Mouse (Mus musculus) fibroblast of lung, adult 2 months (primary cell): ENCODE data around the gene Cers4.
A peak's percentile ranks its signal among the peaks of the same experiment; 100 is the strongest.

Source experiments
- DNase-seq: peaks from one replicate; pipeline ENCODE4 v3.0.0-alpha.2; 2011; ENCODE audit warnings: low read depth

The Cers4 gene

DNA sequence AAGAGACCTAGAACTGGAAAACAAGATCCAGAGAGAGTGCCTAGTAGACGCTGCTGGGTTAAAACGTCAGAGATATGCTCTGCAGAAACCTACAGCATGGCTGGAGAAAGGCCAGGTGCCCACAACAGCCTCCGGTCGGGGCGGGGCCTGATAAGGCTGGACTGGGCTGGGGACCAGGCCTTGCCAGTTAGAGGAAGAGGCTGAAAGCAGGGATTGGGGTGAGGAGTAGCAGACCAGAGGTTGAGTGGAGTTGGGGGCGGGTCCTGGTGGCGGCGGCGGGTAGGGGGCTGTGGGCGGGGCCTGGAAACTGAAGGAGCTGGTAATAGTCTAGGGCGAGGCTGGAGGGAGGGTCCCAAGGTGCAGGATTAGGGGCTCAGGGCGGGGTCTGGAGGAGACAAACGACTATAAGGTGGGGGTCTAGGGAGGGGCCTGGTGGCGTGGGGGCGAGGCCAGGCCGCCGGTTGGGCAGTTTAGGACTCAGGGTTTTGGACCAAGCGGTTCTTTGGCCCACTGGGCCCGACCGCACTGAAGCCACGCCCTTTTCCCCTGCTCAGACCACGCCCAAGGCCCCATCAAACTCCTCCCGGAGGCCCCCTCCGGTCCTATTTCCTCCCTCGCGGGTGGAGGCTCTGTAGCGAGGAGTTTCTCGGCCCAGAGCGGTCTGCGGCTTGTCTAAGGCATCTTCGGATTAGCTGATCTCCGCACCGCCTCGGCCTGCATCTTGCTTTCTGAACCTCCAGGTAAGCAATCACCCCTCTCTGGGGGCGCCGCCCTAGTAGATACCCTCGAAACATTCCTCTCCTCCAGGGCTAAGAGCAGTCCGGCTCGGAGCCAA lies at the start of gene Cers4:
Cers4 (plus strand) TSS at position 176 of the 835 bp plus-strand sequence.
- peak; percentile 61 for DNase-seq

DNA sequence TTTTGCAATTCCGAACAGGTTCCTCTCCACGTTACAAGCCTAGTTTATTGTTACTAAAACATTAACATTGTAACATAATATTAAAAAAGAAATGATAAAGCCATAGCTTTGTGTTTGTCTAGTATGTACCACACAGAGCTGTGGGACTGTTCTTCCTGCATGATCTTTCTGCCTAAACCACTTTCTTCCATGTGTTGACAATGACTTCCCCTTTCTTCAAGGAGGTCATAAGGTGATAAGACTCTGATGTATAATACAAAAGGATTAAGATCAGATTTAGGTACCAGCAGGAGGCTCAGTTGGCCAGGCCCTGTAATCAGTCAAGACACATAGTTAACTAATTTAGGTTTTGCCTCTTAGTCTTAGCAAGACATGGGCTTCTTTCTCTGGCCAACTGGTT lies 34.7 kb upstream of the Cers4 start:
- no peak for DNase-seq

DNA sequence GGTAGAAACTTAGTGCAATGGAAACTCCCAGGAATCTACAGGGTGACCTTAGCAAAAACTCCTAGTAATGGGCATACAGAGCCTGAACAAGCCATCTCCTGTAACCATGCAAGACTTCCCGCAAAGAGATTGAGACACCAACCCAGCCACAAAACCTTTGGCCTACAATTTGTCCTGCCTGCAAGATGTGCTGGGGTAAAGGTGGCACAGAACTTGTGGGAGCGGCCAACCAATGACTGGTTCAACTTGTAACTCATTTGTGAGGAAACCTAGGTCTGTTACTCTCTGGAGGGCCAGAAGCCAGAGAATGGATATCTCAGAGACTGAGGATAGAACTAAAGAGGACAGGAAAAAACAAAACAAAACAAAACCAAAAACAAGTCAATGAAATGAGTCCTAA lies 29.8 kb upstream of the Cers4 start:
- no peak for DNase-seq

DNA sequence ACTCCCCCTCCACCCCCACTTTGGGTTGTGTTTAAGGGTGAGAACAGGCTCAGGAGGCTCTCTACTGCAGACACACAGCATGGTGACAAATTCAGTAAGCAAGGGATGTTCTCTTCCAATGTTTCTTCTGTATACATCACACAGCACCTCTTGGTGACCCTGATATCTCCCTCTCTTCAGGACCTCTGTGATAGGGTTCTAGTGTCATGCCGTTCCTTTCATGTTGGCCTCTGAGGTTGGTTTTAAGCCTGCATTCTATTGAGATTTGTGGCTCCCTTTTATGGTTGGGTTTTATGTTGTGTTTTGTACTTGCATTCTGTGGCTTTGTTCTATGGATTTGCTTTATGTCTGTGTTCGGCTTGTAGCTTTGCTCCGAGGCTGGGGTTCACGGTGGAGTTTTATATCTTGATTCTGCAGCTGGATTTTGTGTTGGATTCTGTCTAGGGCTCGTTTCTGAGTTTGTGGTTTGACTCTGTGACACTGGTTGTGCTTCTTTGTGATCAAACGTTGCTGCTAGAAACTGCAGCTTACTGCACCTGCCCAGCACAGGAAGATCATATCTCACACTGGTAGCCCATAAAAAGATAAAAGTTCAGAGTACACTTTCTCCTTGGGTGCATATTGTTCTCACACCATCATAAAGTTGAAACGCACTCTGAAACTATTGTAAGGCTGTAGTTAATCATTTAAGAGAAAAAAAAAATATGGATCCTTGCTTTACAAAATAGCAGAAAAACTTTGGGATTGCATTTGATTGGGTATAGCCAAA lies 18.2 kb upstream of the Cers4 start:
- DNase-seq = no peak

DNA sequence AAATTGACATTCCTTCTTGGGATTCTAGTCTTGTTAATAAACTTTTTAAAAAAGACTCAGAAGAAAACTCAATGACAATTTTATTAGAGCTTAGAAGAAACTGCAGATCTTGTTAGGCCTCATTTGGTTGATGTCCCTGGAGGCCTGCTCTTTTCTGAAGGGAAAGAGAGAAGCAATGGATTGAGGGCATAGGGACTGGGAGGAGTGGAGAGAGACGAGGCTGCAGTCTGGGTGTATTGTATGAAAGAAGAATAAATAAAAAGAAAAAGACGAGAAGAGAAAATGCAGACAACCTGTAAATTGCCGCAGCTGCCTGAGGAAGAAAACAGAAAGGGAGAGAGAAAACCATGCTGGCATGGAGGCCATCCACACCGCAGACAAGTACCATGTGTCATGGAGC lies 11.7 kb upstream of the Cers4 start:
- no peak for DNase-seq

DNA sequence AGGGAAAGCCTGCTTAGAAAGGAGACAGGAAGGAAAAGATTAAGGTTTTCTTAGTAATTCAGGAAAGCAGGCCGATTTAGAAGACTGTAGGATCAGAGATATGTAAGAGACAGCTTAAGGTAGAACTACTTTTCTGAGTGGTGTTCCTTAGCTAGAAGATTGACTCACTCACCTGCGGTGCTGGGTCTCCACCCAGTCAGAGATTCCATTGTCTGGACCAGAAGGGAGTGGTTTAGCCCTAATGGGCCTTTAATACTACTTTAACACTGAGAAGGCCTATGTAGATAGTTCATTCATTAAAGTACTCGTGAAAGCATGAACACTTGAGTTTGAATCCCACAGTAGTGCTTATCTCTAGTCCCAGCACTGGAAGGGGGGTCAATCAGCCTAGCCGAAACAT lies 11.2 kb upstream of the Cers4 start:
- no peak for DNase-seq

DNA sequence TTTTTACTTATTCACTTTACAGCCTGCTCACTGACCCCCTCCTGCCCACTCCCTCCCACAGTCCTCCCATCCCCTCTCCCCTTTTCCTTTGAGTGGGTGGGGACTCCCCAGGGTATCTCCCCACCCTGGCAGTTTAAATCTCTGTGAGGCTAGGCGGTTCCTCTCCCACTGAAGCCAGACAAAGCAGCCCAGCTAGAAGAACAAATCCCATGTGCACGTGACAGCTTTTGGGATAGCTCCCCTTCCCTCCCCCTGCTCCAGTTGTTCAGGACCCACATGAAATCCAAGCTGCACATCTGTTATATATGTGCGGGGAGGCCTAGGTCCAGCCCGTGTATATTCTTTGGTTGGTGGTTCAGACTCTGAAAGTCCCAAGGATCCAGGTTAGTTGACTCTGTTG lies 10.3 kb upstream of the Cers4 start:
- no peak for DNase-seq

DNA sequence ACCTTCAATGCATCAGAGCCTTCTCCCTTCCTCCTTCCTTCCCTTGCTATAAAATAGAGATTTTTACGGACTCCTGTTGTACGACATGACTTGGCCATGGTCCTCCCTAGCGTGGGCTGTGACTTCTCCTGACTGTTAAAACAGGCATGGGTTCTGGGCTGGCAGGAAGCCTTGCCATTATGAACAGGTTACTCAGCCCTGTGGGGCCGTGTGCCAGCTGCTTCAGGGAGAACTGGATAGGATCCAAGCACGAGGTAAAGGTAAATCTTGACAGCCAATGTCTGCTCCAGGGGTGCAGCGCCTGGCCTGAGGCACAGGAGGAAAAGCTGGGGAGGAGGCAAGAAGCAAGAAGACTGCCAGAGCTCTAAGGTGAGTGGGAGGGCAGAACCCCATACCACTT lies 9.5 kb upstream of the Cers4 start:
- DNase-seq = no peak

DNA sequence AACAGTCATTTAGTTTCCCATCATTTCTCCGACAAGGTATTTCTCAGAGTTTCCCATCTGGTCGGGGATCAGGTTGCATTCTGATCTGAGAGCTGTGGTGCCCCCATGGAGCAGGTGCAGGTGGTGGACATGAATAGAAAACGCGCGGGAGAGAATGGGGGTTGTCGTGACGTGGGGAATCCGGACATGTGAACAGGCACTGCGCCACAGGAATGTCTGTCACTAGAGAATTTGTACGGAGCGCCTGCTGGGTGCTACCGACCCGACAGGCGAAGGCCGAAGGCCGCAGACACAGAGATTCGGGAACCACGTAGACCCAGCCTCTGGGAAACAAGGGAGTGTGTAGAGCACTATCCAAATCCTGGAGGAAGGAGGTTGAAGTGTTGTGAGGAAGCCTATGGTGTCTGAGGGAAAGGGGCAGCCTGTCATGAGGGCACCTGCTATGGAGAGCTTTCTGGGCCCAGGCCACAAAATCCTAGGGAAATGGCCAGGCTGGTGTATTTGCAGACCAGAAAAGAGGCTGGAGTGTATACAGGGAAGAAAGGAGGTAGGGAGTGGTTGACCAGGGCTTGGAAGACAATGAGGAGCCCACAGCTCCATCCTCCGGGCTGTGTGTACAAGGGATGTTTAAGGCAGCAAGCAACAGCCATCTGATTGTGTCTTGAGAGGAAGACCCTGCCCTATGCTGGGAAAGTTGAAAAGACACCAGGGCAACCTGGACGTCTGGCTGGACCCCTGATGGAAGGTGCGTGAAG lies 1.0 kb downstream of the Cers4 start:
- DNase-seq = no peak

DNA sequence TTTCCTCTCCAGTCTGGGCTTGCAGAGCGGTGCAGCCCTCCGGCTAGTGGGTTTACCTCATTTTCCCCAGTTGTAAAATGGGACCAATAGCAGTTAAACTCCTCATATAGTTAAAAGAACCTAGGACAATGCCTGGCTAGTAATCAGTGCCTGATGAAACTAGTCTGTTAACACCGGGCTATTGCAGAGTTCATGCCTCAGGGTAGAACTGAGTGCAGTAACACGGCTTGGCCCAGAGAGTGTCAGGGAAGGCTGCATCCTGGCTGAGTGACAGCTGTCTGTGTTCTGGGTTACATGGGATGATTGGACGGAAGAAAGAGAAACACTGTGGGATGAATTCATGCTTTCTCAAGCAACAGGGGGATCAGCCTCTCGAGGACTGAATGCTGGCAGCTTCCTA lies 3.1 kb downstream of the Cers4 start:
- DNase-seq = no peak

DNA sequence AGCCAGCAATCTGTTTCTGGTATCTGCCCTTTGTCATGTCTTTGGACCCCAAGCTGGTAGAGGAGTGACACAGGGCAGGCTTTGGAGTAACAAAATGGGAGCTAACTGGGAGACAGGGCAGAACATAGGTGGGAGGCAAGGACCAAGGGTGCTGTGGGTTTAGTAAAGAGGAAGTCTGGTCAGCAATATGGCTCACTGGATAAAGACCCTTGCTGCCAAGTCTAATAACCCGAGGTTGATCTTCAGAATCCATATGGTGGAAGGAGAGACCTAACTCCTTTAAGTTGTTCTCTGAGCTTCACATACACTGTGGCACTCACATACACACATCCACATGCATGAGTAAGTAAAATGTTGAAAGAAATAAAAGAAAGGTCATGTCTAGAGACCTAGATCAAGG lies 4.8 kb downstream of the Cers4 start:
- no peak for DNase-seq

DNA sequence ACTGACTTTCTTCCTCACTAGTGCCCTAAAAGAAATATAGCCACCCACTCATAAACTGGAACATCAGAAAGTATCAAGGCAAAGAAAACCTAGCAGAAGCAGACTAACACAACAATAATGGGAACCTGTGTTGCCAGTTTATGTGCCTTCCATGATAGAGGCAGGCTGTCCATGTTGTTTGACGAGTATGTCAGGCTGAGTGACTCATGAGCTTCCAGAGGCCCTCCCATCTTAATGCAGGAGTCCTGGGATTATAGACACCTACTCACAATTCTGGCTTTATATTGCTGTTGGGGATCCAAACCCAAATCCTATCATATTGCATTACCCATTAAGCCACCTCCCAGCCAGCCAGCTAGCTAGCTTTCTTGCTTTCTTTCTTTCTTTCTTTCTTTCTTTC lies 12.5 kb downstream of the Cers4 start:
- DNase-seq = no peak

DNA sequence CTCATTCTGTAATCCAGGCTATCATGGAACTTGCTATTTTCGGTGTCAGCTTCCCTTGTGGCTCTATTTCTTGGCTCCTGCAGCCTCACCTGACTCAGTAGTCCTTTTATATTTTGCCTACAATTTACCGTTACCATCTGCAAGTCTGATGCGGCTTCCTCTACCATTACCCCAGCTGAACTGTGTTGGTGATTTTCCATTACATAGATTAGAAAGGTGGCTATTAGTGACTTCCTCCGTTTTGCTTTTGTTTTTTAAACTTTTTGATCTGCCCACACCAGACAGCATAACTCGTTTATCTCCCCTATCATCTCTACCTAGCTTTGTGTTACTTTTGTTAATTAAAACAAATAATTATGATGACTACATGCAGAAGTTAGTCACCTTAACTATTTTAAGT lies 14.7 kb downstream of the Cers4 start:
- no peak for DNase-seq

DNA sequence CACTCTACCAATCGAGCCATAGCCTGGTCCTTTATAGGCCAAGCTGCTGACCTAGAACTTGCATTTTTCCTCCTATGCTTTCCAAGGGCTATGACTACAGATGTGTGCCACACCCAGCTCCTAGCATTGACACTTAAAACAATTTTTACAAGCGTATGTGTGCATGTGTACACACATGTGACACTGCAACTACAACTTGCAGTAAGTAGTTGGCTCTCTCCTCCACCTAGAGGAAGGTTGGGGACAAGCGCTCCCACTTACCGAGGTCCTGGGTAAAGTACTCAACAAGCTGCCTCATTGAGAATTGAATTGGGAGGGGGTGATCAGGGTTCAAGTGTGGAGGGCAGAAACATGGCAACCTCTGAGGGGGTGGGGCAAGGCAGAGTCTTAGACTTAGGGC lies 18.0 kb downstream of the Cers4 start:
- DNase-seq = no peak

DNA sequence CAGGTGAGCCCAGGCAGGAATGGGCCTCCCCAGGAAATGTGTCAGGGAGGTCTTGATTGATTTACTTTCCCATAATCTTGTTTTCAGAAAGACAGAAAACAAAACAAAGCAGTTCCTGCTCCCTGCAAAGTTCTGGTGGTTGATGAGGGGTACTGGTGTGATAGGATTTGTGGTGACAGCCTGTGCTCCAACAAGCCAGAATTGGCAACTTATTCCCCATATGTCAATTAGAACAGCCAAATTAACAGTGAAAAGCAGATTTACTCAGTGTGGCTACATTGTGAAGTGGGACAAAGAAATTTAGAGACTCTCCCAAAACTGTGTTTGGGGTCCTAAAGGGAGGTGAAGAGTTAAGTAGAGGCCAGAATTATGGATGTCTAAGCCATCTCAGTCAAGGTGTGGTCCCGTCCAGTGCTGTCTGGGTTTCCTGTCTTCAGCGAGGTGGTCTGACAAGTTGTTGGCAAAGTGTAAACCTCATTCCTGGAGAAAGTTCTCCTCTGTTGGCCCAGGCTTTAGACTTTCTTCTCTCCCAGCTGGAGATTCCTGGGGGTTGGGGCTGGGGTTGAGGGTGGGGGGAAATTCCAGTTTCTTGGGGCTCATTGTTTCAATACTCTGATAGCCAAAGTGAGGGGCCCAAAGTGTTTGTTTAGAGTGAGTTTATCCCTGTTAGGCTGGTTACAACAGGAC lies 18.7 kb downstream of the Cers4 start:
- no peak for DNase-seq

DNA sequence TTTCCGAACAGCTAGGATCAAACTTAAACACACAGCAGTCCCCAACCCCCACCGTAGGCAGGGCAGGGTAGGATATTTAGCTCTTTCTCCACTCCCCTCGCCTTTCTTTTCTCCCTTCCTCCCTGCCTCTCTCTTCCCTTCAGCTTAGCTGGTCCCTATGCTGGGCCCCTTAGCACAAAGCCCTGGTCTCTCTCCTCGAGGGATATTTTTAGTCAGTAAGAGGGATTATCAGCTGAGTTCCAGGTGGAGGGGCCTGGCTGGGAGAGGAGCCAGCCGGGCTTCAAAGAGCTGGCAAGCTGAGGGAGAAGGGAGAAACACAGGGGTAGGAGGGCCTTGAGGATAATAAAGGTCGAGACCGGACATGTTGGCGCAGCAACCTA lies 19.3 kb downstream of the Cers4 start:
- no peak for DNase-seq

DNA sequence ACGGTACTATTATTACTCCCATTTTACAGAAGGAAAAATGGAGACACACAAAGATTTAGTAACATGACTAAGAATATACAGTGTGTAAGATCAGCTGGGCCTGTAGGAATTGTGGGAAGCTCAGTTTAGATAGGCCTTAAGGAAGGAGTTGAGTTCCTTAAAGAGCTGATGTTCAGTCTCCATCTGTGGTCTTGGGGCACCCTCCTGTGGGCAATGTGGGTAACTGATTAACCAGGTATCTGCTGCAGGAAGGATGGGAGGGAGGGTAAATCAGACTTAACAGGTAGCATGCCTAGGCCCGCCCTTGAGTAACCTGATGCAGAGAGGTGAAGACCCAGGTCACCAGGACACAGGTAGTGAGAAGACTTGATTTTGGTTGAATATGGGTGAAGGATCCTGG lies 23.3 kb downstream of the Cers4 start:
- DNase-seq = no peak

DNA sequence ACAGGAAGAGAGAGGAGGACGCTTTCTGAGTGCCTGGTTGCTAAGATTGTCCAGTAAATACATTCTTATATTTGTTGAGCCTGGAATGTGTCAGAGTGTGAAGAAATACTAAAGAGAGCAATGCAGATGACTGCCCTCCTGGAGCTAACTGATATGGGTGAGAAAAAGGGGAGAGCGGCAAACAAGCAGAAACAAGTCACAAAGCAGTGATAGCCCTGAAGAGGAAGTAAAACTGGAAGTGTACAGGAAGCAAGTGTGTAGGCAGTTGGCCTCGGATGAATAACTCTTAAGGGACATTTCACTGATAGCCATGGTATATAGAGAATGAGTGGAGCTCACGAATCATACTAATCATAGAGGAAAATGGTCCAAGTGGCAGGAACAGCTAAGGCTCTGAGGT lies 28.6 kb downstream of the Cers4 start:
- no peak for DNase-seq

DNA sequence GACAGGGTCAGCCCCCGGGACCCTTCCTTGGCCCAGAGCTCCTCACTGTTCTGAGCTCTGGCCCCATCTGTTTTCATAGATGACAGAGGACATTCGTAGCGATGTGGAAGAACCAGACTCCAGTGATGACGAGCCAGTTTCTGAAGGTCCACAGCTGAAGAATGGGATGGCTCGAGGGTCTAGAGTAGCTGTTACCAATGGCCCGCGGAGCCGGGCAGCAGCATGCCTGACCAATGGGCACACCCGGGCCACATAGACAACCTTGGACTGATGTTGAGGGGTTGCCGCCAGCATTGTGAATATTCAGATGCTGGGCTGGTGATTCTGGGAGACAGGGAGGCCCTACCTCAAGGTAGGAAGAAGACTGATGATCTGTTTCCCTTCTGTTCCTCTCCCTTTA lies 30.7 kb downstream of the Cers4 start:
- DNase-seq = no peak
